Mouse (Mus musculus) embryo, embryonic 10.5 days (tissue): ENCODE data around the gene Nol4l.

Experiments used
- DNase-seq: peaks from one replicate; pipeline ENCODE4 v3.0.0-alpha.2; 2015; ENCODE audit warnings: low spot score

The Nol4l gene

DNA sequence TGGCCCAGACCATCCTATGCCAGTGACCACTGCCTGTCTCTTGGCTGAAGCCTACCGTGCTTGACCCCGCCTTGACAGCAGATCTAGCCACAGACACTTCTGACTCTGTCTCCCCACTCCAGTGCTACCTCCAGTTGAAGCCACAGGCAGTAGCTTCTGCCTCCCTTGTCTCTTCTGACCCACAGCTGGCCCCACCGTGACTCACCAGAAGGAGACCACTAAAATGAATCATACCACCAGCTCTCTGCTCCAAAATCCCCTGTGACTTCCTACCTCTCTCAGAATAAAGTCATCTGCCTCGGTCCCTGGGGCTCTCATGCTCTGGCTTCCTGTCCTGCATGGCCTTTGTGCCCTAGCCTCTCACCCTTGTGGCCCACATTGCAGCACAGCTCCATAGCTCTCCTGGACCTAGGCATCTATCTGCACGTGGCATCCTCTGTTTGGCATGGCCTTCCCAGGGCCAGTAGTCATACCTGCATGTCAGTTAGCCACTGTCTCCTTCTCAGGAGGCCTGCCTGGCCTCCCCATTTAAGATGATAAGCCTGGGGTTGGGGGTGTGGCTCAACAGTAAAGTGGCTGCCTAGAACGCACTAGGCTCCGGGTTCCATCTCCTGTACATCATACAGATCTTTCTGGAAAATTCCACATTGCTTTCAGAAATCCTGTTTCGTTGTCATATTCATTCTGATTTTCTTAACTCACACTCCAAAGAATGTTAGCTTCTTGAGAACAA is 13.3 kb upstream of the Nol4l start:
- no peak for DNase-seq

- no peak for DNase-seq
Measured at GRCm38 (mm10) chr2:153538898-153539297, 9.1 kb upstream of the Nol4l start.

DNA sequence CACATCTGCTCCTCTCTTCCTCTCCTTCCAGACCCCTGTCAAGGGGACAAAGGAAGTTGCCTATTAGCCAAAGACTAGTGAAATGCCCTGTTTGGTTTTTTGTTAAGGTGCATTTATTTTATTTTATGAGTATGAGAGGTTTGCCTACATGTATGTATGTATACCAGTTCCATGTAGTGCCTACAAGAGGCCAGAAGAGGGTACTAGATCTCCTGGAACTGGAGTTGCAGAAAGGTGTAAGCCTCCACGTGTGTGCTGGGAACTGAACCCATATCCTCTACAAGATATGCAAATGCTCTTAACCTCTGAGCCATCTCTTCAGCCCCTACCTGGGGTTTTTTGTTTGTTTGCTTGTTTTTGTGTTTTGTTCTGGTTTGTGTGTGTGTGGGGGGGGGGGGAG is 4.2 kb upstream of the Nol4l start:
- no peak for DNase-seq

- DNase-seq: no peak
Measured at GRCm38 (mm10) chr2:153530948-153531347, 1.2 kb upstream of the Nol4l start.

GRCm38 (mm10) chr2:153529365-153529781 is 398 bp downstream of the Nol4l start:
- DNase-seq: peak; percentile 58

DNA sequence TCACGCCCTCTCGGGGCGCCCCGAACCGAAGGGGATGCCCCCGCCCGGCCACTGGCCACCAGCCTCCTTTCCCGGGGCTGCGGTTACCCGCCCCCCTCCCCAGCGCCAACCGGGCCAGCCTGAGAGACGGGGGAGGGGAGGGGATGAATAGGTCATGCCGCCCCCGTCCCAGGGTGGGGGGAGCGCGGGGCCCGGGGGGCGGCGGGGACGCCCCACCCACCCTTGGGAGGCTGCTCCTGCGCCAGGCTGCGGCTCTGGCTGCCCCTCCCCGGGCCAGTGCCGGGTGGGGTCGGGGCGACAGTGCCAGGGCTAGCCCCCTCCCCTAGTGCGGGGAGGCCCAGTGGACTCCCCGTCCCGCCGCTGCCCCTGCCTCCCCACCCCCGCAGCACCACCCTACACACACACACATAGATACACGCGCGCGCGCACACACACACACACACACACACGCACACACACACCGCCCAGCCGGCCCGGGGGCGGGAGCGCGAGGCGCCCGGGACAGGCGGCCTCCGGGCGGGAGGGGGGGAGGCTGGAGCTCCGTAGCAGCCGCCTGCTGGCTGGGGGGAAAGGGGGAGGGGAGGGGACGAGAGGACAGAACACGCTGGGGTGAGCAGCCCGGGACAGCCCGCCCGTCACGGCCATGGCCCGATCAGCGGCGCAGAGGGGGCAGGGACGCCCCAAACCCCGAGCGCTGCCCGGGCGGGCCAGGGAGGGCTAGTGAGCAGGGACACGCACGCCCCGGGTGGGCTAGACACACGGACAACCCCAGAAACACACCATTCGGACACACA is 1.0 kb downstream of the Nol4l start:
- DNase-seq: peak; percentile 67

DNA sequence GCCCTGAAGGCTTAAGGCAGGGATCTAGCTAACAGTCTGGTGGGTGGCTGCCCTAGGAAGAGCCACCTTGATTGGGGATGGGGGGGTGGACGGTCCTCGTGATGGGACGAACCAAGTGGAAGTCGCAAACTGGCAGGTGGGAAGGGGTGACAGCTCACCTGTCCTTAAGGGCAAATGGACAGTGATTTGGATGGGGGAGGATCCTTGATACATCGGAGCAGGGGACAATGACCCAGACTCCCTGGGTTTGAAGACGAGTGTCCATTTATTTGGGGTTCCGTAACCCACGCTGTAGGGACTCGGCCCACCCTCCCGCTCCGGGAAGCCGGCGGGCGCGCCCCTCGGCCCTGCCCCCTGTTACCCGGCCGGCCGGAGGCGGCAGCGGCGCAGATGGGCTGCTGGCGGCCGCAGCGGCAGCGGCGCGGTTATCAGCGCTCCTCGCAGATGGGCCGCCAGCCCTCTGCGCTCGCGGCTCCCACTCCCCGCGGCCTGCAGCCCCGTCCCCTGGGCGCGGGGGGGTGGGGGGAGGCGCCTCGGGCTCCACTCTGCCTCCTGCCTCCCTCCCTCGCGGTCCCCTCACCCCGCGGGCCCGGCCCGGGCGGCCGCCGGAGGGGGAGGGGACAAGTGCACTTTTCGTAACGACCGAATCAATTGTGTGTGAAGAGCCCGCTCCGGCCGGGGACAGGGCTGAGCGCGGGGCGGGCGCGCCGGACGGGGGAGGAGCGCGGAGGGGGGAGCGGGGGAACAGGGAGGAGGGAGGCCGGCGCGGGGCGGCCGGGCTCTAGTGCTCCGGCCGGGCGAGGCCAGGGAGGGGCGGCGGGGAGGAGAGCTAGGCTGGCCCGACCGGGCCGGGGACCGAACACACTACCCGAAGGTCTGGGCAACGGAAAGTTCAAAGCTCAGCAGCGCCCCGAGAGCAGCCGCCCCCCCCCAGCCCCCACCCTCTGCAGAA is 1.9 kb downstream of the Nol4l start:
- DNase-seq: peak; percentile 79

DNA sequence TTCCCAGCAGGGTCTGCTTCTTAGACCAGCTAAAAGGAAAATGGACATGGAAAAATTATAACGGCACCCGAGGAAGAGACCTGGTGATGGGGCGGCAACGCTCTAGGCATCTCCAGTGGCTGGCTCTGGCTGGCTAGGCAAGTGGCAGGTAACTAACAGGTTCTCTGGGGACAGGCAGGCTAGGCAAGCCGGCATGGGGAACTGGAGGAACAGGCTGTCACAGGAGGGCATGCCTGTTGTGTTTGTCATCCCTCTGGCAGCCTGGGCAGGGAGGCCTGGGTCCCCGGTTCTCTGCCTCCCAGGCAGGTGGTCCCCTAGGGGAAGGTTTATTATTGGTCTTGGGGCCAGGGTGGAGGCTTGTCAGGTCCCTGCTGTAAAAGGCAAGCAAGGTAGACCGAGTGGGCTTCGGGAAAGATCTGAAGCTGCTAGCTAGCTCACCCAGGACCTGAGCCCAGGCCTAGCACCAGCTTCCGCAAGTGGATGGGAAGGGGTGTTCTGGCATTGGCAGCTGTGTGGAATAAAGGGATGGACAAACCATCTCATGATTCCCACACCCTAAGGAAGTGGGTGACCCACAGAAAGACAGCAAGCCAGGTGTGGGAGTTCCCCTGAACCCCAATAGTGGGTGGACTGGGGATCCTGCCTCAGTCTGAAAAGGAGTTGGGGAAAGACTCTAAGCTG is 2.8 kb downstream of the Nol4l start:
- DNase-seq: no peak

DNA sequence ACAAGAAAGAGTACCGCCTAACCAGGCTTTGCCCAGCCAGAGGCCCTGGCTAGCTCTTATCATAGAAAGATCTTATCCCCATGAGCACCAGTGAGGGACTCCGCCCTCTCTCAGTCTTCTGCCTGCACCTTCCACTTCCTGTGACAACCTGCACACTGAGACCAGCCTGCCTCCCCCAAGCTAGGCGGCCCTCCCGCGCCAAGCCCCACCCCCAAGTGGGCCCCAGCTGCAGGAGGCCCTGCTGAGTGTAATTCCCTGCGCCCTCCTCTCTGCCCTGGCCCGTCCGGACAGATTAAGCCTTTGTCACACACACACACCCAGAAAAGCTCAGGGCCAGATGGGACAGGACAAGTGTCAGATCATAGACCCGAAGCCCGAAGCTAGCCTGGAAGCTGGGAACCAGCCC is 3.9 kb downstream of the Nol4l start:
- DNase-seq: peak; percentile 45

- no peak for DNase-seq
Measured at GRCm38 (mm10) chr2:153524727-153525126, 5.0 kb downstream of the Nol4l start.

- no peak for DNase-seq
Measured at GRCm38 (mm10) chr2:153523656-153524055, 6.1 kb downstream of the Nol4l start.

- DNase-seq: no peak
Measured at GRCm38 (mm10) chr2:153523143-153523542, 6.6 kb downstream of the Nol4l start.

DNA sequence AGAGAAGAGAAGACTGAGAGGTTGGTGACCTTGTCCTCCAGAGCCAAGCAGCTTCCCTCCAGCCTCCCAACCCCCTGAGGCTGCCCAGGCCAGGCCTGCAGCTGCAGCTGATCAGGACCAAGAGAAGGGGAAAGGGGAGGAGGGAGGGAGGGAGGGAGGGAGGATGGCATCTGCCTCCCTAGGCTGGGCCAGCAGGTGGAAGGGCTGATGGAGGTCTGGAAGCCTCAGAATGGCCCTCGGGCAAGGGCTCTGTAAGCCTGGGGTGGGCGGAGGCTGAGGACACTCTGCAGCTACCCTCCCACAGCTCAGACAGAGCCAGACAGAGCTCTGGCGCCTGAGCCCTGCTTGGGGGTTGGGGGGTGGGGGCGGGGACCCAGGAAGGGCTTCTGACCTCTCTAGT is 7.5 kb downstream of the Nol4l start:
- peak; percentile 46 for DNase-seq

DNA sequence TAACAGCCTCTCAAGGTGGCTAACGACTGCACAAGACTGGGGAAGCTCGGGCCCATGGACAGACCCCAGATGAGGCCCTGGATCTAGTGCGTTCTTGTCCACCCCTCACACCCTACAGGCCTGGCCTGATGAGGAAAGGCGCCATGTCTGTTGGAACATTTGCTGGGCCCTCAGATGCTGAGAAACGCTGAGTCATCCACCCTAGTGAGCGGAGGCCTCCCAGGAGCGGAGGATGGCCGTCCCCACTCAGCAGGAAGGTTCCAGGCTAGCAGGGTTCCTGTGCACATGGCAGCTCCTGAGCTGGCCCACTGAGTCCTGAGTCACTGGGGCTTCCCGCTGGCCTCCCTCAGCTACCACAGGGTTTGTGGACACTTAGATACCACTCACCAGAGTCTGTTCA is 9.7 kb downstream of the Nol4l start:
- no peak for DNase-seq

GRCm38 (mm10) chr2:153516961-153517360 is 12.8 kb downstream of the Nol4l start:
- DNase-seq: no peak

- no peak for DNase-seq
Measured at GRCm38 (mm10) chr2:153515582-153515981, 14.2 kb downstream of the Nol4l start.

- DNase-seq: no peak
Measured at GRCm38 (mm10) chr2:153514497-153515380, 15.0 kb downstream of the Nol4l start.

DNA sequence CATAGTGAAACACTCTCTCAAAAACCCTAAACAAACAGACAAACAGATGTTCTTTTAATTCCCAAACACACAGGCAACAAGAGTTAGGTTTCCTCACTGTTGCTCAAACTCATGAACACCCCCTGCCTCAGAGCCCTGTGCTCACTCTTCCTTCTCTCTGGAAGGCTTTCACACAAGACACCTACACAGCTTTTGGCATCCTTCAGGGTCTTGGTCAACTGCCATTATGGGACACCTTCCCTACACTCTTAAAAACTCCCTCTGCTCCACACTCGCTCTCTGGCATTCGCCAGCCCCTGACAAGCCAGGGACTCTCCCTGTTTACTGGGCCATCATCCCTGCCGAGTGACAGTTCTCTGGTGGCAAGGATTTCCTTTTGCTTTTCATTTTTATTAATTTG is 15.8 kb downstream of the Nol4l start:
- no peak for DNase-seq

DNA sequence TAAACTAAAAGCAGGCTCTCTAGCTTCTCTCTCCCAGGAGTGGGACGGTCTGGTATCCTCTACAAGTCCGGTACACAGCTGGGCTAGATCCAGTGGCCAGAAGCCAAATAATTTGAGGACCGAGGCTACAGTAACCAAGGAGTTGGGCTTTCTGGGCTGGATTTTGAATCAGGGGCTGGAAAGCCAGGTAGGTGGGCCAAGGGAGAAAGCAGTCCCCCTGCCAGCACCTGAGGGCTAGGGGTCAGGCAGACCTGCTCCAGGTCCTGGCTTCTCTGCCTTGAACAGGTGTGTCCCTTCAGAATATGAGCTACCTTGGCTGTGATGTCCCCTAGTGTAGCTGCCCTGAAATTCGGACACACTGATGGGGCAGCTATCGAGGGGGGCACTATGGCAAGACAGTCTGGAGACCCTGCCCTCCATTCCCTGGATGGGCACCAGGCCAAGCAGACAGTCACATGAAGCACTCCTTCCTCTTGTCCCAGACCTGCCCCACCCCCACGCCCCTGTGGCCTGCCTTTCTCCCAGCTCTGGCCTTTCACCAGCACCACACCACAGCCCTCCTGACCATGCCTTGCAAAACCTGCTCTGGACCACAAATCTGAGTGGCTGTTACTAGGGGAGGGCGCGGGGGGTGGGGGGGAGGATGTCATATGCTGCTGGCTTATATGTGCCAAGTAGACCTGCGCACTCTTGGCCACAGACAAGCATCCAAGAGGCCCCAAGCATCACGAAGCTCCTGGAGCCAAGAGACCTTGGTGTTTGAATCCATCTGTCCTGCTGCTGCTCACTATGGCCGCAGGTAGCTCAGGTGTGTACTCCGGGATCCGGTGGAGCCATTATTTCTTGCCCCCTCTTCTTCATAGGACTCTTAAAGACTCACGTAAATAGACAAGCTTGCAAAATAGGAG is 17.1 kb downstream of the Nol4l start:
- no peak for DNase-seq

- DNase-seq: no peak
Measured at GRCm38 (mm10) chr2:153511562-153511961, 18.2 kb downstream of the Nol4l start.
